Mouse (Mus musculus): Measurements from ENCODE around the gene Cryzl1. TPM values are rescaled to one million over a fixed set of nuclear protein-coding genes. Genes with fewer than 3 reads are reported as not detected.

The Cryzl1 gene
- total RNA-seq, 2 experiments from 2014 or later = 69.6 to 79.6 TPM

DNA sequence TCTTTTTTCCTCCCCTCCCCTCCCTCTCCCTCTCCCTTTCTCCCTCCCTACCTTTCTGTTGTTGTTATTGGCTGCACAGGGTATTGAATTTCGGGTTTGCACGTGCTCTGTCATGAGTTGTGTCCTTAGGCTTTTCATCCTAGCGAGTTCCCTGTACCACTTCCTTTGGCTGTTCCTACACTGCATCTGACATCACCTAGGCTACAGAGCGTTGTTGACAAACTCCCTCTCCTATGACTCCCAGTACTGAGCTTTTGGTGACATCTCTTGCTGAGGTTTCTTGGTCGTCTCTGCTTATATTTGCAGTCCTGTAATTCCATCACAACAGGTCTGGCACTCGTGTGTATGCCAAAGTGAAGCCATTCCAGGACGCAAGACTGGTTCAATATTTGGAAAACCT is 14.3 kb upstream of the Cryzl1 start:
- no peak for ATAC-seq (replicated peaks; ENCODE audit: low FRiP score, poor library complexity, severe bottlenecking)

- no peak for ATAC-seq (replicated peaks; ENCODE audit: low FRiP score, poor library complexity, severe bottlenecking)
These were observed 12.1 kb upstream of the Cryzl1 start for GRCm38 (mm10) chr16:91740918-91741255.

DNA sequence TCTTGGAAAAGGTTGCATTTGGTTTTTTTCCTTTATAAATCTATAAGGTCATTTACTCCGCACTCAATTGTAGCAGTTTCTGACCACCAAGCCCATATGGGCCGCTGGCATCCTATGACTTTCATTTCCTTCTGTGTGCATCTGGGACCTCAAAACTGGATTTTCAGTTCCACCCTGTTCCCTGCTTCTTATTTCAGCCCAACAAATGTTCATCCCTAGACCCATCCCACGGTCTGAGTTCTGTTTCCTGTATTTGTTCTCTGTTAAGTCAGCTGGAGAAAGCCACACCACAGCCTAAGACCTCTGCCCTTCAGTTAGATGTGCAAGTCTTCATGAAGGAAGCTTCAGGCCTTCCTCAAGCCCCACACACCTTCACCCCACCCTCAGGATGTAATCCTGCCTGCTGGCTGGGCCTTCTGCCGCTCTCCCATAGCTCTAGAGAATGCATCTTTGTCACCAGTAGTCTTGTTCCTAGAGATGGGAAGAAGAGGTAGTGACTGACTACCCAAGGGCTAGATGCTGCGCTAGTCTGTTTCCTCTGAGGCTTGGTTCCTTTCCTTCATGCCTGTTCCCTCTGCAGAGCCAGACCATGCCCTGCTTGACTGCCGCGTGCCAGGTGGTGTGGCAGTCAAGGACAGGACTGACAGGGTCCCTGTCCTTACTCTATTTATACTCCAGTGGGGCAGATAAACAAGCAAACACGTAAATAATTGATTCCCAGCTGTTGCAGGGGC is 11.6 kb upstream of the Cryzl1 start:
- no peak for ATAC-seq (replicated peaks; ENCODE audit: low FRiP score, poor library complexity, severe bottlenecking)

GRCm38 (mm10) chr16:91738505-91738904 is 9.7 kb upstream of the Cryzl1 start:
- no peak for ATAC-seq (replicated peaks; ENCODE audit: low FRiP score, poor library complexity, severe bottlenecking)

DNA sequence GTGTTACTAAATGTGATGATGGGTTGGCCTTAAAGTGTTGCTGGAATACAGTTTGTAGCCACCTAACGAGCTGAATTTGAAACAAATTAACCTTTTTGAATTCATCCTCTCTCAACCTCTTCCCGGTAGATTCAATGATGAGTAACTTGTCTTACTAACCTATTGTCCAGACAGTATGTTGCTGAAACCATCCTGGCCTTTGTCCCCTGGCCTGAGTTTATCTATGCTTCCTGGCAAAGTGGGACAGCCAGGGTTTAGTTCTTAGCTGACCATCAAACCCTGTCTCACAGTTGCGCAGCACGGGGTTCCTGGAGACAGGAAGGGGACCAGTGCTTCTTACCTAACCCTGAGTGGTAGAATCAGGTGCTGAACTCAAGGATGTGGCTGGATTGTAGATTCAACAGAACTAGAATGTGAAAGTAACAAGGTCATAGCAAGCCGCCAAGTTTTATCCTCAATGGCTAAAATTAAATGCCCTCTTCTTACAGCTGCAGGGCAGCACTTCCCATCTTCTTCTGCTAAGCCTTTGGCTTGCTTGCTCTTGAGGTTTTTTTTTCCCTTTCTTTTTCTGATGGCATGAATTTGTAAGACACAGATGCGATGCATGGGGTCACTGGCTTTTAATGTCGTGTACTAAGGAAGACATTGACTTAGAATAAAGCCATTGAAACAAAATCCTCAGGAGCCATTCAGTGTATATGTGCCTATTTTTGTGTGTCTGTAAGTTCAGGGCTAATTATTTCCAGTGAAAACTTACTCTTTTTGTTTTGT is 7.5 kb upstream of the Cryzl1 start:
- no peak for ATAC-seq (replicated peaks; ENCODE audit: low FRiP score, poor library complexity, severe bottlenecking)

GRCm38 (mm10) chr16:91734771-91735170 is 6.0 kb upstream of the Cryzl1 start:
- ATAC-seq (replicated peaks; ENCODE audit: low FRiP score, poor library complexity, severe bottlenecking) = no peak

DNA sequence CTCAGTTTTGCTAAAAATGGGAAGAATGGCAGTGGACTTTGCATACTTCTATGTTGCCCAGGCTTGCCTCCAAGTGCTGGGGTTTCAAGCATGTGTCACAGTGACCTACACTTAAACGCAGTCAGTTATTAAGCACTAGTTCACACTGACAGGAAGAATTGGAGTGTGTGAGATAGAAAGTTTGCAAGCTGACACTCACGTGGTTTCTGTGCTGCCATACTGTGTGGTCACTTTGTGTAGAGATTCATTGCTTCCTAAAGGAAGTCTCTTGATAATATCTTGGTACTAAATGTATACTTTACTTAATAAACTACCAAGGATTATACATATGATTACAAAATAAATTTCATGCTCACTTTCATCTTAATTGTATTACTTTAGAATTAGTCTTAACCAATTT is 4.0 kb upstream of the Cryzl1 start:
- no peak for ATAC-seq (replicated peaks; ENCODE audit: low FRiP score, poor library complexity, severe bottlenecking)

DNA sequence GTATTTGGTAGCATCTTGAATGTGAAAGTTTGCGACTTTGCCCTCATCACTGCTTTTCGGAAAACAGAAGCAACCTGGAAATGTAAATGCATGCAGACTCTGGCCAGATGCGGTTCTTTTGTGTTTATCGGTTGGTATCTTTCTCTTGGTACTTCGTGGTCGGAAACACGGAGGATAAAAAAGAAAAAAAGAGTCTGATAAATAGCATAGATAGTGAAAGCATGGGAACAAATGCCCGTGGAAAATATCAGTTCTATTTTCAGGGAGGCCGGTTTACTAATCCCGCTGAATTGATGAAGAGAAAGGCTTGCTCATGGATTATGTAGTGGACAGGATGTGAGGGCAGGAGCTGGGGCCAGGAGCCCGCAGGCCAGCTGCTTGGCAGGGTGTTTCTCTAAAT is 1.7 kb upstream of the Cryzl1 start:
- ATAC-seq (replicated peaks; ENCODE audit: low FRiP score, poor library complexity, severe bottlenecking) = no peak

GRCm38 (mm10) chr16:91729821-91730441 is 1.2 kb upstream of the Cryzl1 start:
- no peak for ATAC-seq (replicated peaks; ENCODE audit: low FRiP score, poor library complexity, severe bottlenecking)

DNA sequence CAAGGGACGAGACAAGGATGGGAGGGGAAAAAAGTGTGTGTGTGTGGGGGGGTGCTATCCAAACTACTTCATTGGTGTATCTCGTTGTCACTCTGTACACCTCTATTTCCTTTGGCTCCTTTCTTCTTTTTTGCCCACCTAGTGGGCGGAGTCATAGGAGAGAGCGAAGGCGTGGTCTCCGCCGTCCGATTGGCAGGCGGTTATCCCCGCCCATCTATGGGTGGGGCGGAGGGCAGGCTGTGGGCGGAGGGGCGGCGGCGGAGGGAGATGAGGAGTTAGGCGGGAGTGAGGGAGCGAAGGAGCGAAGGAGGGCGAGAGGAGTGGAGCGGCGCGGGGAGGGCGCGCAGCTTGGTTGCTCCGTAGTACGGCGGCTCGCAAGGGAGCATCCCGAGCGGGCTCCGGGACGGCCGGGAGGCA is 299 bp upstream of the Cryzl1 start, which contains the start of gene Itsn1:
Gene Itsn1, plus strand, starts transcription at position 216 of the 417 bp plus-strand sequence.
- peak; percentile 82 for ATAC-seq (replicated peaks; ENCODE audit: low FRiP score, poor library complexity, severe bottlenecking)

- no peak for ATAC-seq (replicated peaks; ENCODE audit: low FRiP score, poor library complexity, severe bottlenecking)
These were observed 1.3 kb downstream of the Cryzl1 start for GRCm38 (mm10) chr16:91727433-91727832.

GRCm38 (mm10) chr16:91724247-91724646 is 4.5 kb downstream of the Cryzl1 start:
- no peak for ATAC-seq (replicated peaks; ENCODE audit: low FRiP score, poor library complexity, severe bottlenecking)

DNA sequence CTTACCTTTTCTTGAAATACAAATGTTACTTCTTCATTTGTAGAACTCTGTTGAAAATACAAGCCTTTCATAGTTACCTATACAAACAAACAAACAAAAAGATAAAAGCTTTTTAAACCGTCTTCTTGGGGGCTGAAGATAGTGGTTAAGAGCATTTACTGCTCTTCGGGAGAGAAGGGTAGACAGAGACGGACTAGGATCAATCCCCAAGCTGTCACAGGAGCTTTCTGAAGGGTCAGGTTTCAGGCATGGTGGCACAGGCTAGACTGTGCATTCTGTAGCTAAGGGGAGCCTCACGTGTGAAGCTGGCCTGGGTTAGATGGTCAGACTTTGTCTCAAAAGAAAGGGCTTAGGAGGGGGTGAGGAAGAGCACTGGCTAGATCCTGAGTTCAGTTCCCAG is 11.4 kb downstream of the Cryzl1 start:
- peak; percentile 48 for ATAC-seq (replicated peaks; ENCODE audit: low FRiP score, poor library complexity, severe bottlenecking)

DNA sequence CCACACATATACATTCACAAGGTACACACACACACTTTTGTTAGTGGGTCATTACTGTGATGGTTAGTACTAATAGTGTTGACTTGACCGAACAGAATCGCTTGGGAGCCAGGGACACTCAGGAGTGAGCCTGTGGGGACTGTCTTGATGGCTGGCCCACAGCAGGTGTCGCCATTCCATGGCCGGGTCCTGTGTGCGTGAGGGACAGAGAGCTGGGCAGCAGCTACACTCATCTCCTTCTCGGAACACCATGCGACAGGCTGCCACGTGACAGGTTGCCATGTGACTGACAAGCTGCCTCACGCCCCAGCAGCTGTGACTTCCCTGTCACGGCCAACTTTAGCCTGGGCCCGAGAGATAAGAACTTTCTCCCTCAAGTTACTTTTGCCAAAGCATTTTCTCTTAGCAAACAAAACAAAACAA is 11.8 kb downstream of the Cryzl1 start:
- ATAC-seq (replicated peaks; ENCODE audit: low FRiP score, poor library complexity, severe bottlenecking) = peak; percentile 98

DNA sequence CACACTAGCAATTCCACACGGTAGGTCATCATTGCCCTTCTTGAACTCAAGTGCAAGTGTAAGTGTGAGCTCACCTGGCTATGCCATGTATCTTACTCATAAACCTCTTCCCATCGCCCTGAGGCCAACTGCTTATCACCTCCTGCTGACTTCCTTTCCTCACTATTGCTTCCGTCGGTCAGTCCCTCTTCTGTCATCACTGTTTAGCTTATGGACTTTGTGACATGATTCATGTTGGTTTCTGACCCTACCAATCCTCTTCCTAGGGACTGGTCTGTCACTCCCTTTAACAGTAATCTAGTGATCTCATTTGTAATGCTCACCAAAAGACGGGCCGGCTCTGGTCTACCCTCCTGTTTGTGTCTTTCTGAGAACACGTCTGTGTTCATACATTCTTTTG is 18.5 kb downstream of the Cryzl1 start:
- ATAC-seq (replicated peaks; ENCODE audit: low FRiP score, poor library complexity, severe bottlenecking) = no peak

GRCm38 (mm10) chr16:91704603-91705340 is 24.0 kb downstream of the Cryzl1 start:
- no peak for ATAC-seq (replicated peaks; ENCODE audit: low FRiP score, poor library complexity, severe bottlenecking)

DNA sequence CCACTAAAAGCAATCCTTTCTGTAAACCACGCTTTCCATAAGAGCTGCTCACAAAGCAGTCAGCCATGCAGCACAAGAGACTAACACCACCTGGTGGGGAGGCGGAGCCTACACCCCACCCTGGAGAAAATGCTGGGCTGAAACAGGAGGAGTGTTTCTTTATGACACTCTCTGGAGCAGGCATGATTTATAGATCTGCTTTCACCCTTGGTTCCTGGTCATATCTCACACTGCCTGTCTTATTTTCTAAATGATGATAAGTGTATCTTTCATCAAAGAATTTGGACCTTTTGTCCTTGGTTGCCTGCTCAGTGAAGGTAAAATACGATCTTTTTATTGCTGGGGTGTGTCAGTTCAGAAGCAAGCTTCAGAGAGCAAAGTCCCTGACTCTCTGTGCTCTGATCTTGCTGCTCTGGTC is 26.0 kb downstream of the Cryzl1 start:
- ATAC-seq (replicated peaks; ENCODE audit: low FRiP score, poor library complexity, severe bottlenecking) = no peak

GRCm38 (mm10) chr16:91701908-91702307 is 26.9 kb downstream of the Cryzl1 start:
- no peak for ATAC-seq (replicated peaks; ENCODE audit: low FRiP score, poor library complexity, severe bottlenecking)

DNA sequence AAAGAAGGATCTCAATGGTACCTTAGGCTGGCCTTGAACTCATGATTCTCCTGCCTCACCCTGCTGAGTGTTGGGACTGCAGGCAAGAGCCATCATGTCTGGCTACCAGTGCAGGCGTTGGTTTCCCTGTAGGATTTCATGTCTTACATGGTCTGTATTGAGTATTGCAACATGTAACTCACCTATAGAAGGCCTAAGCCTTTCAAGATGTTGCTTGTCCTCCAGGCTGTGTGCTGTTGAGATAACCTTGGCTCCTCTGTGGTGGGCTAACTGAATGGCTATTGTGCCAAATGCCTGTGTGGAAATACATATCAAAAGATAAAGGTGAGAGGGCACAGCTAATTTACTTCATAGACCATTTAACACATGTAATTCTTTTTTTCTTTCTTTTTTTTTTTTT is 29.8 kb downstream of the Cryzl1 start:
- ATAC-seq (replicated peaks; ENCODE audit: low FRiP score, poor library complexity, severe bottlenecking) = no peak

- no peak for ATAC-seq (replicated peaks; ENCODE audit: low FRiP score, poor library complexity, severe bottlenecking)
These were observed 33.5 kb downstream of the Cryzl1 start for GRCm38 (mm10) chr16:91695108-91695755.
